Mouse (Mus musculus) urinary bladder, postnatal 36 days (tissue): ENCODE measurements at regions not wholly inside any gene's neighbourhood (a gene's known extent, or its start where the extent isn't known, plus 50 kb on each side); places are given as distances from the start of the nearest gene placed in this dataset.

Experiments
- DNase-seq, 2 experiments: peaks; one replicate each; pipeline ENCODE4 v3.0.0; 2022; ENCODE audit warnings: low spot score in 2 of 2, mixed read lengths in 1 of 2

DNA sequence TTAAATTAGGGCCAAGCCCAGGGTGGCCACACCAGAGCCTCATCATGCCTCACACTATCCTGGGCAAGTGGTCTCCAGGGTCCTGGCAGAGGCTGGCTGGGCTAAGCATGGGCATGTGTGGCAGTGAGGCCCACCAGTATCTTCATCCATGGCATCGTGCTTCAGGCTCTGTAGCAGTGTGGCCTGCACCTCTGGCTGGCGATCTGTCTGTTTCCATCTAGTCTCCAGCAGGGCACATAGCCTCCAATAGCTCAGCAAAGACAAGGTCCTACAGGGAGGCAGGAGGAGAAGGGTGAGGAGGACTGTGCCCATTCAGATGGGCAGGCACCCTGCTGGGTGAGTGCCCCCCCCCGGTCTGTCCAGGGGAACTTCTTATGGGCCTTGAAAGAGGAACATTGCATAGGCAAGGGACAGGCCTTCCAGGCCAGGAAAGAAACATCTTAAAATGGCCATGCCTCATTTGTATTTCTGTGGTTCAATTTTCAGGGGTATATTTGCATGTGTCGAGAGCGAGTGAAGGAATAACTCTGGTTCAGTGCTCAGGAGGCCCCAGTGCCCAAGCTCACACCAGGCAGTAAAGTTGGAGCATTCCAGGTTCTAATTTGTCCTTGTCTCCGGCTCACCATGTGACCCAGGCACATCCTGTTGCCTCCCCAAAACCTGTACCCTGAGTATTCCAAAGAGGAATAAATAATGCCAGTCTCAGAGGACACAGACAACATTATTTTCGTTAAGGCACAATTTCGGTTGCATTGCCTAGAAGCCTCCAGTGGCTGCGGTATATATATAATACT lies 60.4 kb upstream of the Ppara start:
- no peak for DNase-seq

DNA sequence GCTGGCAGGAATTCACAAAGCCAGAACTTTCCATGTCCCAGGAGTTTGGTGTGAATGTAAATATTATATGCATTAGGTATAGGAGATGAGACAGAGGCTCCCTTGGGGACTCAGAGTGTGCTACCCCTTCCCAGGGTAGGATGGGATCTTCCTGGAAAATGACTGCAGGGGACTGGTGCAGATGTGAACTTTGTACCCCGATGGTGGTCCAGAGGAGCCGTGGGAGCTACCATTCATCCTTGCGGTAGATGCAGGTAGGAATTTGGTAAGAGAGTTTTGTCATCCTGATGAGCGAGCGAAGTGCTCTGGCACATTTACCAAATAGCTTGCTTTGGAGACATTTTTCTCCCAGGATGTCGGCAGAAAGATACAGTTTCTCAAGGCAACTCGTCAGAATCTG lies 59.7 kb upstream of the Ppara start:
- no peak for DNase-seq

DNA sequence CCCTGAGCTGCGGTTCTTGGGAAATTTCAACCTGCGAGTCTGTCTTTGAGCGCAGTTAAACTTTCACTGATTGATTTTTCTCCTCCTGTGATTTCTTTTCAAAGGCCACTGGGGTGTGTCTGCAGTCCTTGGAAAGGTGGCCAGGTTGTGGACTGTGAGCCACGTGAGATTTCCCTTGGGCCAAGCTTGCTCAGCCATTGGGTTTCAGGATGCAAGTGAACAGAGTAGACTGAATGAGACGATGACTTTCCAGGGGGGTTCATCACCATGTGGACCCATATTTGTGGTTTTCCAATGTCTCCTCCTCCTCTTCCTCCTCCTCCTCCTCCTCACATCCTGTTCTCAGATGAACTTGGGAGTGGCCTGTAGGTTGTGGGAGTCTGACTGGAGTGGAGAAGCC lies 59.0 kb upstream of the Ppara start:
- no peak for DNase-seq

DNA sequence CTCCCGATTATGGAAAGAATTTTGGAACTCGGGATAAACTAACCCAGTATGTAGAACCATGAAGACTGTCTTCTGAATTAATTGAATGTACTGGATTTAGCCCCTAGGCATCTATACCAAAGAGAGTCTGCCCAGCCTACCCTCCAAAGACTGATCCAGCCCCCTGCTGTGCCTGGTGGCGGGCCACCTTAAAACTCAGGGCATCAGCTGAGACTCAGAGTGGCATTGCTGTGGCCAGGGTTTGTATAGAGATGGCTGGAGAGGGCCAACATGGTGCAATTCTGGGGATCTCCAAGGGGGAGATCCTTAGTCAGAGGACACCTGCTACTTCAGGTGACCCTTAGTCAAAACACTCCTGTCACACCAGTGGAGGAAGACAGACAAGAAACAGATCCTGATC lies 58.6 kb upstream of the Ppara start:
- no peak for DNase-seq

DNA sequence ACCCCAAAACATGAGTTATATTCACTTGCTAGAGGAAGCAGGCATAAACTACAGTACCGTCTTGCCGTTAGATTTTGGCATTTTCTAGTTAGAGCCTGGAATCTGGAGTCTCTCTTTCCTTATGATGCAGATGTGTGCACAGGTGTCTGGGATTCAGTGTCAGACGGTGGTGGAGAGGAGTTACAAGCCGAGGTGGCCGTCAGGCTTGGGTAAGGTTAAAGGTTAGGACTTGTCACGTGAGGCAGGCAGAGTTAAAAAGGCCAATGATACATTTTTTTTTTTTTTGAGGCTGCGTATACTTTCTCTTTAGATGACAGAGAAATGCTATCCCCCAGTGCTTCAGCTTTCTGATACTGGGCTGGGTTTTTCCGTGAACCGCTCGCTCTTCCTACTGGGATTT lies 57.9 kb upstream of the Ppara start:
- DNase-seq, result no peak

DNA sequence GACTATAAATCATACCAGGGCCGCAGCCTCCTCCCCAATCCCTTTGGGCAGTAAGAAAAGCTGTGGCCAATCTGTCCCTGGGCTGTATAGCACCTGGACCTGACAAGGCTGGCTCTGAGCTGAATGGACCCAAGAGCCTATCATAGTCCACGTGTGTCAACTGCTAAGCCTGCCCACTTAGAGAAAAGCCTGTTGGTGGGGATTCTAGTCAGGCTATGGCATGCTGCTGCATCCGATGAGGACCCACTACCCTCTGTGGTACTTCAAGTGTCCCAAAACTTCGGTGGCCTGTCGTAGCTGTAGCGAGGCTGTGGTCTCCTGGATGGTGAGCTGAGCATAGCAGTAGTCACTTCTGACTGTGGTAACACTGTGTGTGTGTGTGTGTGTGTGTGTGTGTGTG lies 57.4 kb upstream of the Ppara start:
- no peak for DNase-seq

DNA sequence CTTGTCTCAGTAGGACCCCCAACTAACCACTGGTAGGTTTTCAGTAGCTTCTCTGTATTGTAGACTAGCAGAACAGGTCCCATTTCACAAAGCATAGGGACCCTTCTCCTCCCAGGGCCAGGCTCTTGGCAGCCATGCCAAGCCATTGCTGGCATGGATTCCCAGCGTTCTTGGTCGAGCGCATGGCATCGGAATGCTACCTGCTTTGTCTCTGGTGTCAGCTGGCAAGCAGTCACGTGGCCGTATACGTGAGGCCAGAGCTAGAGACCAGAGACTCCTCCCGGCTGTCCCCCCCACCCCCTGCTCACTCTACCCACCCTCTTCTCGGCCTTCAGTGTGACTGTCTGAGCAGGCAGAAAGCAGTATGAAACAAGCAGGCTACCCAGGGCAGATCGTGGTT lies 56.9 kb upstream of the Ppara start:
- no peak for DNase-seq

DNA sequence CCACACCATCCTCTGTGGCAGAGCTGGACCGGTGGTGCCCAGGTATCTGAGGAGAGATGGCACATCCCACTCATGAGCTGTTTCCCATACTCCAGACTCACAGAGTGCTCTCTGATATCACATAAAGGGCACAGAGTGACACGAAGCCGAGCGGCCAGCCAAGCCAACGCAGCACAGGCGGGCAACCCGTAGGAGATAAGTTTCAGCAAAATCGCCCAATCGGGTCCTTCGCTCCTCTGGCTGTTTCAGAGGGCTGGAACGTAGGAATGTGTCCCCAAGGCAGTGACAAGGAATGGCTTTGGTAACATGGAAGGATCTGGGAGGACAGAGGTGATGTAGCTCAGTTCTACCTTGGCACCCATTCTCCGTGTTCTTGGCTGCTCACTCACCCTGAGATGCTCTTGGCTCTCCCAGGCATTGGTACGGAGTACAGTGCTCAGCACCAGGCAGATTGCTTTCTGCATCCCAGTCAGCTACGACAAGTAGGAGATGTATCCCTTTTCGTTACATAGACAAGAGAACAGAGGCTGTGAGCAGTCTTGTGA lies 56.4 kb upstream of the Ppara start:
- no peak for DNase-seq

DNA sequence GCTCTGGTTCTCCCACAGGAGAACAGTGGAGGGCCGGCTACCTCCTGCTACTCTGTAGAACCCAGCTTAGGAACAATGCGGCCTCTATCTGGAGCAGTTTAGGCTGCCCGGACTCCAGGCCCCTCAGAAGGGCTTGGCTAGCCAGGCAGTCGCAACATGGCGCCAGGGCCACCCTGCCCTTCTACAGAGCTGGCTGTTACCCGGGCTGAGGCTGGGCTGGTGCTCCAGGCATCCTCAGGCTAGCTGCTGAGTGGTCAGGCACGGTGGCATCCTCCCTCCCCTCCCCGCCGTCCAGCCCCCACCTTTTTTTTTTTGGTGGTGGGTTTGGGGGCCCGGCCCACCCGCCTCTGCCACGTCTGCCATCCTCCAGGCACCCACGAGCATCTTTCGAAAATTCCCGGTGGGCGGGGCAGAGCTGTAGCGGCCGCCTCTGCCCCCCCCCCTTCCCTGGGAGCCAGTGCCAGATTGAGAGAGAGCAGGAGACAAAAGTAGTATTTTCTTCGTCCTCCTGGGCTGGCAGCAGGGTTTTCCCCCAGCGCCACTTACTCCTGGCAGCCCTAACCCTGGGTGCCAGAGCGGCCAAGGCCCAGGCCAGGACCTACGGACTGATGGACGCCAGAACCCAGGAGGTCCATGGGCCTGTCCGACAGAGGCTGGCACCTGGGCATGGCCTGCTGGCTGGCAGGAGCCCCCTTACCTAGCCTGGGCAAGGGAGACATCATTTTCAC lies 55.6 kb upstream of the Ppara start:
- no peak for DNase-seq

DNA sequence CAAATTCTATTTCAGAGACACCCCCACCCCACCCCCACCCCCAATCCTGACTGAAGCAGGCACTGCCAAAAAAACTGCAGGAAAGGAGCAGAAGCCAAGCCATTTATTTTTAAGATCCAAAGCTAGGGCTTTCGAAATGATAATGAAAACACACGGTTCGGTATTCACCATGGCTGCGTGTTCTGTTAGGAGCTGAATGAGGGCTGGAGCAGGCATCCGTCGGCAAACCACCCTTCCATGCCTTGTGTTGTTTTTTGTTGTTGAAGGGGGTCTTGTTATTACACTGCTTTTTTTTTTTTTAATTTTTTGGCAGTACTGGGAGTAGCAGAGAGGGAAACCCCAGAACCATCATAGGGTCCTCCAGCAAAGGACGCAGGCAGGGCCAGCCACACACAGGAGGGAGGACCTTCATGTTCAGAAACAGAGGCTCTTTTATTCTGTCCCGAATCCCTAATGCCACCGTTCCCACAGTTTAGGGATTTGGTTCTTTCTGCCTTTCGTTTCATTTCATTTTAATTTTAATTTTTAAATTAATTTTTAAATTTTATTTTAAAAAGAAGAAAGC lies 54.8 kb upstream of the Ppara start:
- DNase-seq, result no peak

DNA sequence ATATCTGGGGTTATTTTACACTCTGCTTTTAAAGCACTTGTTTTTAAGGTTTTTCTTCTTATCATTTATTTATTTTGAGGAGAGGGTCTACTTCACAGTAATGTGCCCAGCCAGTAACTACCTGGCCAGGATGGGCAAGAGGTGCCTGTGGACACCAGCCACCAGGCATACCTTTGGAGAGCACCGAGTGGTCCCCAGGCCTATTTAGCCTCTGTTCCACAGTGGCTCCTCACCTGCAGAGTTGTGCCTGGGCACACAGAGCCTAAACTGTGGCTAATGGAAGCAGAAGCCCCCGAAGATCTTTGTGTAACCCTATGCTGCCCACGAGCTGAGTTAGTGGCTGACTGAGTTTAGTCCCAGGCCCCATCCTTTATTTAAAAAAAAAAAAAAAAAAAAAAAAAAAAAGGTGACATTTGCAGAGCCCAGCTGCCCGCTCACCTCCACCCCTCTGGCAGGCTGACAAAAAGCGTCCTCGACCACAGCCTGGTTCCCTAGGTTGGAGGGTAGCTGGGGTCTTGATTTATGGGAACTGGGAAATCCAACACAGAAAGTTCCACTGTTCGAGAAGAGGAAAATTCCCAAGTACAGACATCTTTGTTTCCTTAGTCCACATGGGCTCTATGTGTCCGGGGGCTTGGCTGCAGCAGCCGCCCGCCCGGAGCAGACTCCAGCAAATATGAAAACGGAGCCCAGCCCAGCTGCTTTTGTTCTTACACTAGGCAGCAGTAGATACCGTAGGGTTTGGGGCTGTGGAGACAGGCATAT lies 54.1 kb upstream of the Ppara start:
- no peak for DNase-seq

DNA sequence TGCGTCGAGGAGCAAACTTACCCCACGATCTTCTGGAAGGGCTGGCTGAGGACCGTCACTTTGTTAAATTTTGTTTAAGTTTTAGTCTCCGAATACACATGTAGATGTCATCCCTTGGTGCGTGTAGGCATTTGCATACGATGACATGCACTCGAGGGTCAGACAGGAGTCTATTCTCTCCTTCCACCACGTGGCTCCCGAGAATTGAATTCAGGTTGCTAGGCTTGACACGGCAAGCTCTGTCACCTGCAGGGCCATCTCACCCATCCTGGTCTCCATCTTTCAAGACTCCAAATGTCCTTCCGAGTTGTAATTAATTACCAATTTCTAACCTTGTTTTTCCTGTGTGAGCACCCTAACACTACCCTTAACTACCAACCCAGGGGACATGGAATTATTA lies 52.7 kb upstream of the Ppara start:
- DNase-seq, result no peak

DNA sequence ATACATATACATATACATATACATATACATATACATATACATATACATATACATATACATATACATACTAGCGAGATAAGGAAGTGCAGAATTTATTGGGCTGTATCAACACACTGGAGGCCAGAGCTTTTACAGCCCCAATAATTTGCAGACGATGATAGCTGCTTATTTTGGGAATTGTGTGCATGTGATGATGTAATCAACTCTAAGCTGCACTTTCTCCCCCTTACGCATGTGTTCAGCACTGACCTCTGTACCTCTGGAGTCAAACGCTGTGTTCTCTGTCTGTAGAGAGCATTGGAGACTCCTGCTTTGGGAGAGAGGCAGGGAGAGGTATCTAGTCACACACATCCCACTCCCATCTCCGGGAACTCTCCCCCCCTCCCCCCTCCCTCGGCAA lies 52.0 kb upstream of the Ppara start:
- no peak for DNase-seq

DNA sequence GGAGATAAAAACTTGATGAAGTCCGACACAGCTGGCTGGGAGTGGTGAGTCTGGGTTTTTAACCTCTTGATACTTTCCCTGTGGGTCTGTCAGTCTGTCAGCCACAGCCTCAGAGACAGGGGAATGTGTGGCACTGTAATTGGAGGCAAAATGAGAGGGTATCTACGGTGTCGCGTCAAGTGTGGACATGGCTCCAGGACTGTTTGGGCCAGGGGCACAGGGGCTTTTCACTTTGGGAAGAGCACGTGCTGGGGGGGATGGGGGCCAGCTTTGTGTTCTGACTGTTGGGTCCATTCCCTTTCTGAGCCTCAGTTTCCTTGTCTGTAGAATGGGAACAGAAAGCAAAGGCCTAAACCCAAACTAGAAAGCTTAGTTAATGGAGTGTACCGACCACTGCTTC lies 51.5 kb upstream of the Ppara start:
- DNase-seq, result no peak

DNA sequence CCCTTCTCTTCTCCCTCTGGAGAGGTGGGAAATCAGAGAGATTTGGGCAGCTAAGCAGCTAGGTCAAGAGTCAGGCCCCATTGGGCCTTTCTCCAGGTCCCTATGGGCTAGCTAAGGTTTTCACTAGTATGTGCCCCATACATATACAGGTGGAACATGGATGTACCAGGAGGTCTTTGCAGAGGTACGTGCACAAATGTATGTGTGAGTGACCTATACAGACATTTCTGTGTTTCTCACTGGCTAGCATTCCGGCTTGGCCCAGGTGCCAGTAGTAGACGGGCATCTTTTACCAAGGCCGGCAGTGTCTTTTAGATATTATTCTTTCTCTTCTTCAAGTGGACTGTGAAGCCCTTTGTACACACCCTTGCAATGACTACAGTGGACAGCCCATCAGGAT lies 51.1 kb upstream of the Ppara start:
- DNase-seq, result no peak

DNA sequence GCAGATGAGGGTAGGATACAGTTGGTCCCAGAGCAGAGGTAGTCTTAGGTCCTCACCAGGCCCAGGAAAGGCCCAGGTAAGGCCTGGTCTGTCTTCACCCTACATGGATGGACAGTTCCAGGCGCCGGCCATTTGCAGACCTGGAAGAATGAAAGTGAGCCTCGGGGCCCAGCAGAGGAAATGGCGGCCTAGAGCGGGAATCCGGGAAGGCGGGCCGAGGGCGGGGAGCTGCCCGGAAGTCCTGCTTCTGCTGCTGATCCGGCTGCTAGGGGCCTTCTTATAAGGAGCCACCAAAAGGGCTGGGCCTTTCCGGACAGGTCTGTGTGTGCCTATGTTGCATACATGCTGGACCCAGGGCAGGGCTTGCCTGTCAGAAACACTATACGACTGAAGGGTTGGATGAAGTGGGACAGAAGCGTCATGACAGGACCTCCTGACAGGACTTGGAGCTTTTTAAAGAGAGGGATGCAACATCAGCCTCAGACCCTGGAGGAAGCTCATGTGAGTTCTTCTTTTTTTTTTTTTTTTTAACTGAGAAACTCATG lies 50.5 kb upstream of the Ppara start:
- no peak for DNase-seq

DNA sequence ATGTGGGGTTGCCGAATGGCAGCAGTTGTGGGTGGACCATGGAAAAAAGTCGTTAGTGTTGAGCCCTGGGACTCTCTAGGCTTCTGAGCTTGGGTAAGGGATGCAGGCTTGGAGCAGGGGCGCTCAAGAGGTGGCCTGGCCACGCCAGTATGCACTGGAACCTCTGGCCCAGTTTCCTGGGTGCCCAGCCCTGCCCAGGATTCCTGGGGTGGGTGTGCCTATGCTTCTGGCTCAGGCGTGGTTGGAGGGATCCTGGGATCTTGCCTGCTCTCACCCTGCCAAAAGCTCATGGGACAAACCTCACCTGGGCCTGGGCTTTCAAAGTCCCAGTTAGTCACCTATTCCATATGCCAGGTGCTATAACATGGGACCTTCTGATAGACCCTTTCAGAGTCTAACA lies 49.9 kb upstream of the Ppara start:
- DNase-seq, result peak in 1 of 2 experiments; percentile 64
